Mouse (Mus musculus) testis, postnatal 10 days (tissue): ENCODE data around the gene 9130213A22Rik.

ENCODE experiments used
- DNase-seq: peaks from one replicate; pipeline ENCODE4 v3.0.0; 2021; ENCODE audit warnings: low spot score

Gene 9130213A22Rik

GRCm38 (mm10) chr11:69123693-69124497 lies 1.5 kb upstream of the 9130213A22Rik start:
- peak; percentile 90 for DNase-seq

- DNase-seq, result peak; percentile 90
Measured at GRCm38 (mm10) chr11:69123056-69123692, 785 bp upstream of the 9130213A22Rik start.

- peak; percentile 83 for DNase-seq
Measured at GRCm38 (mm10) chr11:69121741-69122335, 551 bp downstream of the 9130213A22Rik start.

- no peak for DNase-seq
Measured at GRCm38 (mm10) chr11:69121001-69121740, 1.2 kb downstream of the 9130213A22Rik start.

- no peak for DNase-seq
Measured at GRCm38 (mm10) chr11:69120221-69121000, 2.0 kb downstream of the 9130213A22Rik start, which contains the start of gene Hes7. TSS of gene Hes7 (plus strand) at chr11:69120404.

- no peak for DNase-seq
Measured at GRCm38 (mm10) chr11:69119446-69120155, 2.8 kb downstream of the 9130213A22Rik start.

- peak; percentile 91 for DNase-seq
Measured at GRCm38 (mm10) chr11:69118765-69119164, 3.6 kb downstream of the 9130213A22Rik start.

GRCm38 (mm10) chr11:69117737-69118695 lies 4.4 kb downstream of the 9130213A22Rik start:
- peak; percentile 79 for DNase-seq

GRCm38 (mm10) chr11:69116843-69117242 lies 5.5 kb downstream of the 9130213A22Rik start:
- DNase-seq, result no peak

GRCm38 (mm10) chr11:69114621-69115020 lies 7.8 kb downstream of the 9130213A22Rik start:
- DNase-seq, result no peak

GRCm38 (mm10) chr11:69114018-69114417 lies 8.4 kb downstream of the 9130213A22Rik start:
- DNase-seq, result no peak

- DNase-seq, result no peak
Measured at GRCm38 (mm10) chr11:69111865-69112264, 10.5 kb downstream of the 9130213A22Rik start.

GRCm38 (mm10) chr11:69111051-69111810 lies 11.2 kb downstream of the 9130213A22Rik start:
- no peak for DNase-seq

- DNase-seq, result peak; percentile 98
Measured at GRCm38 (mm10) chr11:69110319-69111046, 11.9 kb downstream of the 9130213A22Rik start.

- no peak for DNase-seq
Measured at GRCm38 (mm10) chr11:69109032-69109900, 13.1 kb downstream of the 9130213A22Rik start.

- peak; percentile 39 for DNase-seq
Measured at GRCm38 (mm10) chr11:69108223-69108622, 14.2 kb downstream of the 9130213A22Rik start.

- peak; percentile 38 for DNase-seq
Measured at GRCm38 (mm10) chr11:69107676-69108075, 14.7 kb downstream of the 9130213A22Rik start.
